Mouse (Mus musculus) cerebellum, adult 18-20 months (tissue): ENCODE data around the gene Pdcd7.
A peak's percentile ranks its signal among the peaks of the same experiment; 100 is the strongest.

Source experiments
- DNase-seq, 2 experiments: peaks; one replicate each; pipeline ENCODE4 v3.0.0; 2021

Gene Pdcd7

GRCm38 (mm10) chr9:65399934-65400333, 54.0 kb downstream of the Pdcd7 start:
- no peak for DNase-seq

GRCm38 (mm10) chr9:65404331-65405183, 58.7 kb downstream of the Pdcd7 start:
- peak; percentile 63 to 72 for DNase-seq

GRCm38 (mm10) chr9:65405184-65405449, 59.2 kb downstream of the Pdcd7 start:
- no peak for DNase-seq

GRCm38 (mm10) chr9:65407327-65407726, 61.4 kb downstream of the Pdcd7 start:
- DNase-seq, result no peak

GRCm38 (mm10) chr9:65407861-65408260, 62.0 kb downstream of the Pdcd7 start:
- no peak for DNase-seq

- DNase-seq, result no peak
Measured at GRCm38 (mm10) chr9:65408871-65409295, 63.0 kb downstream of the Pdcd7 start.
